Mouse (Mus musculus): ENCODE measurements at regions not wholly inside any gene's neighbourhood (a gene's known extent, or its start where the extent isn't known, plus 50 kb on each side); places are given as distances from the start of the nearest gene placed in this dataset.

GRCm38 (mm10) chr11:26814601-26815000, 220.8 kb upstream of the Vrk2 start:
- Histone ChIP-seq H3K4me1 (ENCODE audit: control insufficient read depth in 2 of 2, insufficient read depth in 2 of 2, low read length in 2 of 2, poor library complexity in 1 of 2) (no peaks in the 10 kb centered on the region), H3K4me3 (ENCODE audit: insufficient read depth in 1 of 2, low read depth in 1 of 2, low read length in 2 of 2, poor library complexity in 1 of 2, severe bottlenecking in 1 of 2) (no peak overlapping the region), H3K36me3 (ENCODE audit: control insufficient read depth, insufficient read depth, low read length, poor library complexity, severe bottlenecking) (no peaks in the 10 kb centered on the region), H3K9me3 (ENCODE audit: control insufficient read depth, insufficient read depth, low read depth, low read length) (no peaks in the 10 kb centered on the region), H3K9ac (ENCODE audit: insufficient read depth, low read depth, low read length, poor library complexity, severe bottlenecking) (no peak overlapping the region), H3K27ac (ENCODE audit: insufficient read depth, low read depth, low read length, poor library complexity, severe bottlenecking) (no peak overlapping the region)
- no peak for TF ChIP-seq CHD2 (IDR thresholded peaks at IDR 0.05; ENCODE audit: low read depth, low read length)
- TF ChIP-seq ZC3H11A (IDR thresholded peaks at IDR 0.05; ENCODE audit: borderline replicate concordance, low read depth, low read length) = no peak
- no peak for TF ChIP-seq ZNF384 (IDR thresholded peaks at IDR 0.05; ENCODE audit: low read depth, low read length)
- no peak for TF ChIP-seq MAFK (IDR thresholded peaks at IDR 0.05; ENCODE audit: insufficient read depth, low read depth, low read length)
- TF ChIP-seq HCFC1 (IDR thresholded peaks at IDR 0.05; ENCODE audit: borderline replicate concordance, insufficient read depth, low read length) = no peak
- in situ Hi-C loops (cut with MboI; ENCODE audit: low sequenced_read_pairs in 2 of 2, unreplicated experiment in 2 of 2) = no loop called here
- DNase-seq (ENCODE audit: low read depth, low spot score) = no peak

DNA sequence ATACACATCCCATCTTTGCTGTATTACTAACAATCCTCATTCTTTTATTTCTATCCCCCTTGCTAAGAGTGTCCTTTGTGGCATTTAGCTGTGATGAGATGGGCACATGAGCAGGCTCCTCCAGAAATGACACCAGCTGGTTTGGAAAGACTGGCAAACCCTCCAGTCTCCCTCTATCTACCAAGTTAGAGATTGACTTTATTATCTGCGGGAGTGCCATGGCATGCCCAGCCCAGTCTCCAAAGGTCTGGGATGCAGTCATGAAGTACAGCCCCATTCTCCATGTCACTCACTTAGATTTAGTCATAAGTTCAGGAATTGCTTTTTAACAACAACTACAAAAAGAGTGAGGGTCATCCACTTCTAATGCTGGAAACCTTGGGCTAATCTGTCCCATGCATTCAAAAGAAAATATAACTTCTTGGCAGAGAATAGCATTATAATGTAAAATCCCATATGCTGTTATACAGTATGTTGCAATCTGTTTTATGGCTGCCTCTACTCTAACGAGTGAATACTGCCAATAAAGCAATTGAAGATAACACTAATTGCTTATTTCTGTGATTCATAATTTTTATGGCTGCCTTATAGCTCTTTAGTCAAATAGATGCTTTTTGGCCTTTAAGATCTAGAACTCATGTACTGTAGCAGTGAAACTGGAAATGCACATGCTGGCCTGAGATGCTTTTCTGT, 208.6 kb upstream of the Vrk2 start:
- TF ChIP-seq ZNF384 (IDR thresholded peaks at IDR 0.05; ENCODE audit: low read depth, low read length) = no peak
- no peak for TF ChIP-seq CHD2 (IDR thresholded peaks at IDR 0.05; ENCODE audit: low read depth, low read length)
- no peak for TF ChIP-seq ZC3H11A (IDR thresholded peaks at IDR 0.05; ENCODE audit: borderline replicate concordance, low read depth, low read length)
- TF ChIP-seq MAFK (IDR thresholded peaks at IDR 0.05; ENCODE audit: insufficient read depth, low read depth, low read length) = no peak
- TF ChIP-seq HCFC1 (IDR thresholded peaks at IDR 0.05; ENCODE audit: borderline replicate concordance, insufficient read depth, low read length) = no peak
- H3K9ac ChIP-seq (ENCODE audit: insufficient read depth, low read depth, low read length, poor library complexity, severe bottlenecking) = no peak overlapping the region
- no peaks in the 10 kb centered on the region for H3K36me3 ChIP-seq (ENCODE audit: control insufficient read depth, insufficient read depth, low read length, poor library complexity, severe bottlenecking)
- DNase-seq (ENCODE audit: low read depth, low spot score) = no peak
- H3K9me3 ChIP-seq (ENCODE audit: control insufficient read depth, insufficient read depth, low read depth, low read length) = no peaks in the 10 kb centered on the region
- in situ Hi-C loops (cut with MboI; ENCODE audit: low sequenced_read_pairs in 2 of 2, unreplicated experiment in 2 of 2) = no loop called here
- no peaks in the 10 kb centered on the region for H3K4me1 ChIP-seq (ENCODE audit: control insufficient read depth in 2 of 2, insufficient read depth in 2 of 2, low read length in 2 of 2, poor library complexity in 1 of 2)
- H3K4me3 ChIP-seq (ENCODE audit: insufficient read depth in 1 of 2, low read depth in 1 of 2, low read length in 2 of 2, poor library complexity in 1 of 2, severe bottlenecking in 1 of 2) = no peak overlapping the region
- no peak overlapping the region for H3K27ac ChIP-seq (ENCODE audit: insufficient read depth, low read depth, low read length, poor library complexity, severe bottlenecking)

- no peak for TF ChIP-seq MAFK (IDR thresholded peaks at IDR 0.05; ENCODE audit: insufficient read depth, low read depth, low read length)
- no peak for TF ChIP-seq CHD2 (IDR thresholded peaks at IDR 0.05; ENCODE audit: low read depth, low read length)
- no peak for TF ChIP-seq HCFC1 (IDR thresholded peaks at IDR 0.05; ENCODE audit: borderline replicate concordance, insufficient read depth, low read length)
- no peak for TF ChIP-seq ZNF384 (IDR thresholded peaks at IDR 0.05; ENCODE audit: low read depth, low read length)
- TF ChIP-seq ZC3H11A (IDR thresholded peaks at IDR 0.05; ENCODE audit: borderline replicate concordance, low read depth, low read length) = no peak
- DNase-seq (ENCODE audit: low read depth, low spot score) = no peak
- H3K9ac ChIP-seq (ENCODE audit: insufficient read depth, low read depth, low read length, poor library complexity, severe bottlenecking) = no peak overlapping the region
- no peak overlapping the region for H3K27ac ChIP-seq (ENCODE audit: insufficient read depth, low read depth, low read length, poor library complexity, severe bottlenecking)
- no peaks in the 10 kb centered on the region for H3K4me1 ChIP-seq (ENCODE audit: control insufficient read depth in 2 of 2, insufficient read depth in 2 of 2, low read length in 2 of 2, poor library complexity in 1 of 2)
- H3K9me3 ChIP-seq (ENCODE audit: control insufficient read depth, insufficient read depth, low read depth, low read length) = no peaks in the 10 kb centered on the region
- no peaks in the 10 kb centered on the region for H3K36me3 ChIP-seq (ENCODE audit: control insufficient read depth, insufficient read depth, low read length, poor library complexity, severe bottlenecking)
- no peak overlapping the region for H3K4me3 ChIP-seq (ENCODE audit: insufficient read depth in 1 of 2, low read depth in 1 of 2, low read length in 2 of 2, poor library complexity in 1 of 2, severe bottlenecking in 1 of 2)
- in situ Hi-C loops (cut with MboI; ENCODE audit: low sequenced_read_pairs in 2 of 2, unreplicated experiment in 2 of 2) = no loop called here
Measured at GRCm38 (mm10) chr11:26800296-26800695, 206.5 kb upstream of the Vrk2 start.

- Histone ChIP-seq H3K9ac (ENCODE audit: insufficient read depth, low read depth, low read length, poor library complexity, severe bottlenecking) (no peak overlapping the region), H3K27ac (ENCODE audit: insufficient read depth, low read depth, low read length, poor library complexity, severe bottlenecking) (no peak overlapping the region), H3K9me3 (ENCODE audit: control insufficient read depth, insufficient read depth, low read depth, low read length) (no peaks in the 10 kb centered on the region), H3K36me3 (ENCODE audit: control insufficient read depth, insufficient read depth, low read length, poor library complexity, severe bottlenecking) (no peaks in the 10 kb centered on the region), H3K4me1 (ENCODE audit: control insufficient read depth in 2 of 2, insufficient read depth in 2 of 2, low read length in 2 of 2, poor library complexity in 1 of 2) (no peaks in the 10 kb centered on the region), H3K4me3 (ENCODE audit: insufficient read depth in 1 of 2, low read depth in 1 of 2, low read length in 2 of 2, poor library complexity in 1 of 2, severe bottlenecking in 1 of 2) (no peak overlapping the region)
- no peak for TF ChIP-seq MAFK (IDR thresholded peaks at IDR 0.05; ENCODE audit: insufficient read depth, low read depth, low read length)
- no peak for TF ChIP-seq CHD2 (IDR thresholded peaks at IDR 0.05; ENCODE audit: low read depth, low read length)
- no peak for TF ChIP-seq ZC3H11A (IDR thresholded peaks at IDR 0.05; ENCODE audit: borderline replicate concordance, low read depth, low read length)
- no peak for TF ChIP-seq HCFC1 (IDR thresholded peaks at IDR 0.05; ENCODE audit: borderline replicate concordance, insufficient read depth, low read length)
- TF ChIP-seq ZNF384 (IDR thresholded peaks at IDR 0.05; ENCODE audit: low read depth, low read length) = no peak
- DNase-seq (ENCODE audit: low read depth, low spot score) = no peak
- in situ Hi-C loops (cut with MboI; ENCODE audit: low sequenced_read_pairs in 2 of 2, unreplicated experiment in 2 of 2) = no loop called here
Measured at GRCm38 (mm10) chr11:26794629-26794966, 200.8 kb upstream of the Vrk2 start.
